Mouse (Mus musculus): ENCODE data around the gene Wsb2.
"Not testable (repeated sequence)": the region's sequence is repeated elsewhere in the genome, so short reads cannot be mapped to it uniquely, and the experiment has no call there.

The Wsb2 gene

DNA sequence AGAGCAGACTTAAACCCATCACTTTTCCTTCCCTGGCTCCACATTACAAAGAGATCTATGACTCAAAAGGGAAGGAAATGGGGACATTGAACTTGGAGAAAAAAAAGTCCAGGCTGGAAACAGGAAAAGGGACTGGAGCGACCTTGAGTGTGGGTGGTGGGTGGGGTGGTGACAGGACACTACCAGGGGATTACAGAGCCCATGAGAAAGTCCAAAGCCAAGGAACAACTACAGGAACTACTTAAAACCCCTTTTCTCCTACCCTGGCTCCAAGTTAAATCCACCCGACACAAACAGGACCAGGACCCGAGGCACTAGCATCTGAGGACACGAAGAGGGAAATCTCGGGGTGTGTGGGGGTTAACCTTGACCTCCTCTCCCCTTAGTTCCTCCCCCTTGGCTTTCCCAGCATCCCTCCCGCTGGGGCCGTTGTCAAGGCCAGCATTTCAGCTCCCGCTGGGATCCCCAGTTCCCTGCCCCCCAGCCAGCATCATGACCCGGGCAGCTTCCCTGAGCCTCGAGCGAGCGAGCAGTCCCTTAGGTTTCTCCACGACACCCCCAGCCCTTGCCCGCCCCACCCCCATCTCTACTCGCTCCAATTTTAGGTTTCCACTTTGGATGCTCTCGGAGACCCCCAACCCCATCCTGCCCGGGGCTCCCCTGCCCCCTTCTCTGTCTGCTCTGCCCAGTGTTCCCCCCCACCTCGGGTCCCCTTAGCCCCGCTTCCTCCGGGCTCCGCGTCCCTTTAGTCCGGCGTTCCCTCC, 557 bp upstream of the Wsb2 start:
- no peak for DNase-seq (ENCODE audit: low spot score in 2 of 2)

GRCm38 (mm10) chr5:117357478-117358247, 559 bp downstream of the Wsb2 start:
- DNase-seq (ENCODE audit: low spot score in 2 of 2): no peak

DNA sequence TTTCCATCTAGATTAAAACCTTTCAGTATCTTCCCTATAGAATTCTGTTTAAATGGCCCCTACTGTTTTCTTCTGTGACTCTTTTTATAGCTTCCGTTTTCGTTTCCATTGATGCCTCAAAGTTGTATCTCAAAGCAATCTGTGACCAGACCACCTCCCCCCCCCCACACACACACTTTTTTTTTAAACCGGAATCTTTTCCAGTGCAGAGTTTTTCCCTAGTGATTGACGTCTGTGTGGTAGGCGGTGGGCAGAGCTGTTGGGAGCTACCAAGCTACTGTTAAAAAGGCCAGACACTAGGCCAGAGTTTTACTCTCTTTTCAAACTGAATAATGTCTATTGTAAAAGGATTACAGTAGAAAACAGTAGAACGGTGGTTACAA, 1.1 kb downstream of the Wsb2 start:
- DNase-seq (ENCODE audit: low spot score in 2 of 2): no peak

DNA sequence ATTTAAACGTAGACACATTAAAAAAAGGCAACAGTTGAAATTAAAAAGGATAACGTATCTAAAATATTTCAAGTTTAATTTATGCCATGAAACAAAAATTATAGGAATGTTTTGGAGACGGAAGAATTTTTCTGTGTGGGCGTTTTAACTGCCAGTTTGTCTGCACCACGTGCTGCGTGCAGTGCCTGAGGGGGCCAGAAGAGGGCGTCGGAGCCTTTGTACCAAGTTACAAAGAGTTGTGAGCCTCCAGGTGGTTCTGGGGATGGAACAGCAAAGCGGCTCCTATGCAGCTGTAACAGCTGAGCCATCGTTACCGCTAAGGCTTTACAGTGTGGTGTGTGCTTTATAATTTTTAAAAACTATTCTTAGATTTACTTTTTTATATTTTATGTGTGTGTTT, 1.6 kb downstream of the Wsb2 start:
- peak; percentile 80 to 84 for DNase-seq (ENCODE audit: low spot score in 2 of 2)

GRCm38 (mm10) chr5:117359497-117360227, 2.6 kb downstream of the Wsb2 start:
- no peak for DNase-seq (ENCODE audit: low spot score in 2 of 2)

DNA sequence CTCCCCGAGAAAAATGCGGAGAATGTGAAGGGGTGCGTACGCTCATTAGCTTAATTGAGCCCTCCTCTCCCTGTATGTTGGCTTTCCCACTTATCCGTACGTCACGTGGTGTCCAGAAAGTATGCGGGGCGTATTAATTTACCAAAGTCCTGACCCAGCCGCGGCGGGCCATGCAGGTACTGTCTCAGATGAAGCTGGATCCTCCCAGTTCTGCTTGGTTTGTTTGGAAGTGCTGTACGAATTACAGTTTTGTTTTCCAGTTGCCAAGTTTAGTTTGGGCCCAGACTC, 3.1 kb downstream of the Wsb2 start:
- no peak for DNase-seq (ENCODE audit: low spot score in 2 of 2)

- DNase-seq (ENCODE audit: low spot score in 2 of 2): no peak
Measured at GRCm38 (mm10) chr5:117360631-117361541, 3.8 kb downstream of the Wsb2 start.

DNA sequence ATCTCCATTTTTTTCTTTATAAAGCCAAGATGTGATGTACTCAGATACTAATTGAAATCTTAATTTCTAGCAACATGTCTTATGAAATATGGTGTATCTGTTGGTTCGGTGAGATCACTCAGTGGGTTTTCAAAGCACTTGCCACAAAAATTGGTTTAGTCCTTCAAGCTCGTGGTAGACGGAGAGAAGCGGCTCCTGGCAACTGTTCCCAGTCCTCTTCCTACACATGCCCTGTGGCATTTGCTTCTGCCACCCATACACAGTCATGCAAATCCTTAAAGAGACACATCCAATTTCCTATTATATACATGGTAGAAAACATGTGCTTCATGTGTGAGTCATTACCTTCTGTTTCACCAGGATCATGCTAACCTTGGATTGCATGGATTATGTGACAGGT, 4.5 kb downstream of the Wsb2 start:
- no peak for DNase-seq (ENCODE audit: low spot score in 2 of 2)

GRCm38 (mm10) chr5:117363066-117363782, 6.1 kb downstream of the Wsb2 start:
- DNase-seq (ENCODE audit: low spot score in 2 of 2): no peak

DNA sequence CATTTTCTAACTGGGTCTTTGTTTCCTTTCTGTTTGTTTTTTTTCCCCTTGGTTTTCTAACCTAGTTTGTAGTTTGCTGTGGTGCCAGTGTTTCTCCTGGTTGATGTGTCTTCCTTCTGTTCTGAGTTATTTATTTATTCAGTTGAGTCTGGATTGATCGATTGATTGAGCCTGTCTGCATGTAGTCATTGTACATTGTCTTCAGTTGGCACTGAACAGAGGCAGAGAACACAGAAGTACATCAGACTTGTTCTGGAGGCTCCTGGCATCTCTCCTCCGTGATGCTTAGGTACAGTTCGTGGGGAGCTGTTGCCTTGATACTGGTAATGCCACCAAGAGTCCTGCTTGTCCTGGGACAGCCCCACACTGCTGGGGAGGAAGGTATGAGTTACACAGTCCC, 7.7 kb downstream of the Wsb2 start:
- DNase-seq (ENCODE audit: low spot score in 2 of 2): no peak

GRCm38 (mm10) chr5:117365904-117366561, 8.9 kb downstream of the Wsb2 start:
- no peak for DNase-seq (ENCODE audit: low spot score in 2 of 2)

GRCm38 (mm10) chr5:117367206-117367605, 10.1 kb downstream of the Wsb2 start:
- DNase-seq (ENCODE audit: low spot score in 2 of 2): no peak

DNA sequence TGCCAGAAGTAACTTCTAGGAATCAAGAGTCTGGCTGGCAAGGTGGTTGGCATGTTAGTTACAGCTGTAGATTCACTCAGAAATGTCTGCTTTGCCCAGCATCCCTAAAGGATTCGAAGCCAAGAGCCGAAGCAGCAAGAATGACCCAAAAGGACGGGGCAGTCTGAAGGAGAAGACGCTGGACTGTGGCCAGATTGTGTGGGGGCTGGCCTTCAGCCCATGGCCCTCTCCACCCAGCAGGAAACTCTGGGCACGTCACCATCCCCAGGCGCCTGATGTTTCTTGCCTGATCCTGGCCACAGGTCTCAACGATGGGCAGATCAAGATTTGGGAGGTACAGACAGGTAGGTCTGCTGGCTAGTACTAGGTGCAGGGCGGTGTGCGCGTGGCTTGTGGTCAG, 13.5 kb downstream of the Wsb2 start:
- no peak for DNase-seq (ENCODE audit: low spot score in 2 of 2)

GRCm38 (mm10) chr5:117373418-117373817, 16.3 kb downstream of the Wsb2 start:
- no peak for DNase-seq (ENCODE audit: low spot score in 2 of 2)

GRCm38 (mm10) chr5:117374372-117375049, 17.4 kb downstream of the Wsb2 start:
- no peak for DNase-seq (ENCODE audit: low spot score in 2 of 2)

DNA sequence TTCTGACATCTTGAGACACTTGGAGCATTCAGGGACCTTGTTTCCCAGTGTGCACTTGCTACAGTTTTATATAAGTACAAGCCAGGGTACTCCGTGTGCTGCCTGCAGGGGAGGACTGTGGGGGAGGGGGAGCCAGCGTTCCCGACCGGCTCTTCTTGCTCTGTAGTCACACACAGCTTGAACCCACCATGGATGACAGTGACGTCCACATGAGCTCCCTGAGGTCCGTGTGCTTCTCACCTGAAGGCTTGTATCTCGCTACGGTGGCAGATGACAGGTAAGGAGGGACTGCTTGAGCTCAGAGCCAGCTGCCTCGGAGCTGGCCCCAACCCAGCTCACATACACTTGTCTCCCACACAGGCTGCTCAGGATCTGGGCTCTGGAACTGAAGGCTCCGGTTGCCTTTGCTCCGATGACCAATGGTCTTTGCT, 19.2 kb downstream of the Wsb2 start:
- peak in 1 of 2 experiments; percentile 53 for DNase-seq (ENCODE audit: low spot score in 2 of 2)

- not testable (repeated sequence) for DNase-seq (ENCODE audit: low spot score in 2 of 2)
Measured at GRCm38 (mm10) chr5:117377731-117378130, 20.6 kb downstream of the Wsb2 start.

DNA sequence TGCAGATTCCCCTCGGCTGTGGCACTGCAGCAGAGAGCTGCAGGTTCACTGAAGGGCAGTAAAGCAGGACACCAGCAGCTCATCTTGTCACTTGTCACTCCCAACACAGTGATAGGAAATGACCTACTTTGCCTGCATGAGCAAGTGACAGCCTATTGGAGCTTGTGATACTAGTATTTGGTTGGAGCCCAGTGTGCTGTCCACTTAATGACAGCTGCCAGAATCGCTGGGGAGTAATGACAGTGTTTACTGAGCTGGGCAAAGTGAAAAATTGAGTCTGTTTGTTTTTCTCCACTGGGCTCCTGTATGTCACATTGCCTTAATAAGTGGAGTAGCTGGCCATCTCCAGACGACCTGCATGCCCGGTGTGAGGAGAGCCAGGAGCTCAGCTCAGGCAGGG, 23.1 kb downstream of the Wsb2 start:
- no peak for DNase-seq (ENCODE audit: low spot score in 2 of 2)

DNA sequence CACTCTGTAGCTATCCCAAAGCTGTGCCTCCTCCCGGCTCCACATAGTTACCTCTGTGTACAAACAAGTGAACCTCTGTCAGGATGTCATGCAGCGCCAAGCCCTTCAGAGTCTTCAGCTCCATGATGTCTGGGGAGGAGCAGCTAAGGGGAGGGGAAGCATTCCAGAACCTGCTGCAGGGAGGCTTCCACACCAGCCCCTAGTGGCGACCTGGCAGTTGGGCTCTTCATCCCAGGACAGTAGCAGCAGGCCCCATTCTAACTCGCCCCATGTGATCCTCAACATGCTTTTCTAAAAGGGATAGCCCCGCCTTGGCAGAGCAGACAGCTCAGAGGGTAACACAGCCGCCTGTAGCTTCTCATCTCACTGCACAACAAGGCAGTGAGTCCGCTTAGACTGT, 24.7 kb downstream of the Wsb2 start:
- DNase-seq (ENCODE audit: low spot score in 2 of 2): no peak

DNA sequence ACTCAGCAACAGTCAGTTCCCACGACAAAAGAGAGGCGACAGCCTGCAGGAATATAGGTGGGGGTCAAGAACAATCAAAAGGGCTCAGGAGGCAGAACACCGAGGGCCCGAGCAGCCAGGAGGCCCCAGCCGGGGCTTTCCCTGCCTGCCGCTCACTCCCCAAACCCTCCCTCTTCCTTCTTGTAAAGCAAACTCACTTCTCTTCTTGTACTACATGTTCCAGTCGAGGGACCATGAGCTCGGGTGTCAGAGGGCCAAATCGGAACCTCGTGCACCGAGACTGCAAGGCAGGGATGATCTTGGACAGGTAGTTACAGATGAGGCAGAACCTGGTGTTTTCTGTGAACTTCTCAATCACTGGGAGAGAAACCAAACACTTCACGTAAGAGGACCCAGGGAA, 26.1 kb downstream of the Wsb2 start:
- DNase-seq (ENCODE audit: low spot score in 2 of 2): no peak

Measured in right cerebral cortex, adult 2 months (tissue).